Mouse (Mus musculus): ENCODE data around the gene Usp22. TPM values are rescaled to one million over a fixed set of nuclear protein-coding genes. Genes with fewer than 3 reads are reported as not detected.

The Usp22 gene
- polyA plus RNA-seq, 1 experiment from 2014 or later: 161 TPM

Other genes starting within 250 kb of the Usp22 start
- gene Map2k3, start 243.0 kb downstream of the Usp22 start, polyA plus RNA-seq (2014; fragmentation: Nextera tagmentation; extraction: Ambion mirVana): 79.7 and 80.0 TPM in 2 replicates
- gene Kcnj12, start 152.5 kb downstream of the Usp22 start, polyA plus RNA-seq (2014; fragmentation: Nextera tagmentation; extraction: Ambion mirVana): 0.77 and 1.5 TPM in 2 replicates
- 1.8 and 2.6 TPM in 2 replicates for gene Tnfrsf13b, start 48.3 kb downstream of the Usp22 start, polyA plus RNA-seq (2014; fragmentation: Nextera tagmentation; extraction: Ambion mirVana)
- gene Aldh3a1, start 32.5 kb upstream of the Usp22 start, polyA plus RNA-seq (2014; fragmentation: Nextera tagmentation; extraction: Ambion mirVana): not detected in 2 replicates
- gene Aldh3a2, start 92.4 kb upstream of the Usp22 start, polyA plus RNA-seq (2014; fragmentation: Nextera tagmentation; extraction: Ambion mirVana): 47.5 and 53.0 TPM in 2 replicates
- gene Slc47a2, start 167.8 kb upstream of the Usp22 start, polyA plus RNA-seq (2014; fragmentation: Nextera tagmentation; extraction: Ambion mirVana): not detected in 2 replicates
- gene Slc47a1, start 203.3 kb upstream of the Usp22 start, polyA plus RNA-seq (2014; fragmentation: Nextera tagmentation; extraction: Ambion mirVana): 0.20 and 0.34 TPM in 2 replicates

Measured in stomach, embryonic 14.5 days (tissue).